Mouse (Mus musculus) C2C12 (cell line): Measurements from ENCODE around the gene Qrich2. TPM values are rescaled to one million over a fixed set of nuclear protein-coding genes. Genes with fewer than 3 reads are reported as not detected.
A peak's percentile ranks its signal among the peaks of the same experiment; 100 is the strongest.
"Not testable (repeated sequence)": the region's sequence is repeated elsewhere in the genome, so short reads cannot be mapped to it uniquely, and the experiment has no call there.

Experiments
- H3K27me3 ChIP-seq: one replicate; pipeline ENCODE4 v1.6.1; 2011; ENCODE audit not compliant: control insufficient read depth, insufficient read depth, insufficient read length
- H3K36me3 ChIP-seq: one replicate; pipeline ENCODE4 v1.6.1; 2011; ENCODE audit not compliant: control insufficient read depth, insufficient read depth
- H3K4me3 ChIP-seq: one replicate; pipeline ENCODE4 v1.5.1; 2011; ENCODE audit warnings: mild to moderate bottlenecking, control low read depth; ENCODE audit not compliant: poor library complexity, insufficient read depth, severe bottlenecking
- H3K79me2 ChIP-seq: one replicate; pipeline ENCODE4 v1.6.1; 2011; ENCODE audit not compliant: control insufficient read depth, insufficient read depth
- H3K79me3 ChIP-seq: one replicate; pipeline ENCODE4 v1.6.1; 2011; ENCODE audit warnings: low read depth, control low read depth
- H3ac ChIP-seq: one replicate; pipeline ENCODE3; 2011; ENCODE audit warnings: low read depth; ENCODE audit not compliant: control insufficient read depth, insufficient read length
- CEBPB ChIP-seq: IDR thresholded peaks from one replicate; pipeline ENCODE4 v1.6.1; 2011; ENCODE audit warnings: low read depth, mild to moderate bottlenecking, control low read depth, moderate library complexity
- CTCF ChIP-seq: IDR thresholded peaks from one replicate; pipeline ENCODE4 v1.5.1; 2011; ENCODE audit not compliant: control insufficient read depth, insufficient read depth, insufficient read length
- FOSL1 ChIP-seq: IDR thresholded peaks from one replicate; pipeline ENCODE4 v1.8.0; 2011; ENCODE audit warnings: mild to moderate bottlenecking, low read length; ENCODE audit not compliant: poor library complexity, insufficient read depth, severe bottlenecking
- MAX ChIP-seq: IDR thresholded peaks from one replicate; pipeline ENCODE4 v1.6.1; 2011; ENCODE audit warnings: mild to moderate bottlenecking, control low read depth
- MYOD1 ChIP-seq: IDR thresholded peaks from one replicate; pipeline ENCODE4 v1.6.1; 2011; ENCODE audit warnings: low read depth; ENCODE audit not compliant: control insufficient read depth, insufficient read length
- MYOG ChIP-seq: IDR thresholded peaks from one replicate; pipeline ENCODE4 v1.6.1; 2011; ENCODE audit not compliant: control insufficient read depth, insufficient read length; ENCODE audit errors: extremely low read depth
- USF1 ChIP-seq: IDR thresholded peaks from one replicate; pipeline ENCODE4 v1.6.1; 2011; ENCODE audit warnings: low read depth, mild to moderate bottlenecking, control low read depth, moderate library complexity
- polyA plus RNA-seq: library from polyadenylated mRNA; unstranded; fragments of >200 nt; fragmentation: generic; extraction: Trizol; gene quantifications from one replicate; pipeline ENCODE4 v1.2.1, GENCODE M21; 2012; ENCODE audit warnings: missing spikeins

Qrich2 gene
- polyA plus RNA-seq, 1 experiment, result 0.04 TPM

DNA sequence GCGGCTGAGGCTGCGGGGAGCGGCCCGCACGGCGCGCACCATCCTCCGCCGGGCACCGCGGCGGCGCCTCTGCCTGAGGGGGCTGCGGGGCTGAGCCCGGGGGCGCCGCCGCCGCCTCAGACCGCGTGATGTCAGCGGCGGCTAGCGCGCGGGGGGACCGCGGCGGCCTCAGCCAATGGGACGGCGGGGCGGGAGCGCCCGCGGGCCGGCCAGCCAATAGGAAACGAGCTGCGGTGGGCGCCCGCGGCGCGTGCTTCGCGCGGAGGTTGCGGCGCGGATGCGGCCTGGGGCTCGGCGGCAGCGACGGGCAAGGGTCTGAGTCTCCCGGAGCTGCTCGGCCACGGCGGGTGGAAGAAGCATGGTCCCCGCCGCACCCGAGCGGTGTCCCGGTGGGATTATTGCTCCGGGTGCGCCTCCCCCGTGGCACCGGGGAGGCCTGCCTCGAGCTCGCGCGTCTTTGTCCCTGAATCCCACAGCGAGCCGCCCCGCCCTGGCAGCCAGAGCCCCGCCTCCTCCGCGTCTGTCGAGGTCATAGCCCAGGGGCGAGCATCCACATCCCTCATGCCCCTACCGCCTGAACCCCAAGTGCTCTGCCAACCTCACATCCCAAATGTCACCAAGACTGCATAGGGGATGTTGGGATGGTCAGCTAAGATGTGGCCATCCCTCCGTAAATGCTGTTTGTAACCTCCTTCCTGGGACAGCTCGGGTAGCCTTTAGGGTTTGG is 53.0 kb downstream of the Qrich2 start, which contains the start of gene Rnf157:
Gene Rnf157 (minus strand): TSS at position 129 of the 727 bp plus-strand sequence.
- peaks cover 1% of the 10 kb centered on the region for H3K79me3 ChIP-seq

DNA sequence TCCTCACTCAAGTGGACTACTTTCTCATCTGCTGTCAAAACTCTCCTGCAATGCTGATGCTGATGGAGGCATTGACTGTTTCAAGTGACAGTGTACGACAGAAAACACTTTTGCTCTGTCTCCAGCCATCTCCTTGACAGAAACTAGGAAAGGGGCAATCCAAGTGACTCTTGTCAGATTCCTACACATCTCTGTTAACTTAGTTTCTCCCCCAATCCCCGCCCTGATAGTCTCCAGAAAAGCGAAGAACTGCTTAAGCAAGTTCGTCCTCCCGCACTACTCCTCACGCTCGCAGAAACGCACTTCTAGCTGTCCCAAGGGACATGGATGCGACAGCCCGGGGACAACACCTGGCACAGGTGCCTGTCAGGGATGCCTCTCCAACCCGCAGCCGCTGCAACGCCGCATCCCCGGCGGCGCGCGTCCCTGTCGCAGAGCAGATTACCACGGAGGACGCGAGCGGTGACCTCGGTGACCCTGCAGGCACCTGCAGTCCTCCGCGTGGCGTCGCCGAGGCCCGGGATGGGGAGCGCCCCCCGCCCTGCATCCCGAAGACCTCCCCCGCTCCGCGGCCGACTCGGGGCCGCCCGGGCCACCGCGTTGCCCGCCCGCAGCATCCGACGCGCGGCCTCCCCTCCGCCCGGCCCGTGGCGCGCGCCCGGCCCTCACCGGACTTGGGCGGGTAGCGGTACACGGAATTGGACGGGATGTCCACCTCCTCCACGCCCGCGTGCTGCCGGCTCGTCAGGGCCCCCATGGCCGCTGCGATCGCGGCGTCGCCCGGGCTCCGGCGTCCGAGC is 53.8 kb downstream of the Qrich2 start:
- H3K4me3 ChIP-seq, result peak overlapping the region; percentile 47
- H3ac ChIP-seq, result peak overlapping the region; percentile 74
- H3K27me3 ChIP-seq, result no peaks in the 10 kb centered on the region
- H3K36me3 ChIP-seq, result no peaks in the 10 kb centered on the region
- H3K79me2 ChIP-seq, result no peaks in the 10 kb centered on the region
- peaks cover 1% of the 10 kb centered on the region for H3K79me3 ChIP-seq
- TF ChIP-seq CTCF, result no peak
- no peak for TF ChIP-seq MAX
- no peak for TF ChIP-seq FOSL1
- TF ChIP-seq MYOG, result no peak
- TF ChIP-seq CEBPB, result no peak
- TF ChIP-seq USF1, result no peak
- TF ChIP-seq MYOD1, result no peak

More for the DNA sequence above, 53.0 kb downstream of the Qrich2 start, which contains the start of gene Rnf157:
- peak within 1 kb of the TSS; percentile 47 for H3K4me3 ChIP-seq
- H3K27me3 ChIP-seq, result no peaks in the 10 kb centered on the region
- H3K79me2 ChIP-seq, result no peaks in the 10 kb centered on the region
- H3ac ChIP-seq, result peak within 1 kb of the TSS; percentile 74
- TF ChIP-seq CEBPB (no peak), MAX (peak; percentile 92)
- no peaks in the 10 kb centered on the region for H3K36me3 ChIP-seq

DNA sequence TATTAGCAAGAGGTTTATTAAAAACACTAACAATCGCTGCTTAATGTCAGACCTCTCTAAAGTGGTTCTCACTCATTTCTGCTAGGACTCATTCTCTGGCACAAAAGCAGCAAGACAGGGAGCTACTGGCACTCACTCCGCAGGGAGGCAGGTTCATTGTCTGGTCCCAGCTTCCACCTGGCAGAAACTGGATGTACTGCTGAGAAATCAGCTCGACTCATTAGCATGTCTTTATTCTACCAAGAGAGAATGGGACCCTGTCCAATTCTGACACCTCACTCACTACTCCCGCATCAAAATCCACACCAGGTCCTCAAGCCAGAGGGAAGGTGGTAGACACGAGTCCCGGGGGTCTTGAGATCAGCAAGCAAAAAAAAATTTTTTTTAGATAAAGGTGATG is 54.5 kb downstream of the Qrich2 start:
- no peaks in the 10 kb centered on the region for H3K27me3 ChIP-seq
- H3K4me3 ChIP-seq, result no peak overlapping the region
- peaks cover 1% of the 10 kb centered on the region for H3K79me3 ChIP-seq
- TF ChIP-seq MAX, result no peak
- TF ChIP-seq CEBPB, result no peak
- no peak for TF ChIP-seq USF1
- no peak for TF ChIP-seq MYOD1
- H3K36me3 ChIP-seq, result no peaks in the 10 kb centered on the region
- H3ac ChIP-seq, result no peak overlapping the region
- H3K79me2 ChIP-seq, result no peaks in the 10 kb centered on the region

DNA sequence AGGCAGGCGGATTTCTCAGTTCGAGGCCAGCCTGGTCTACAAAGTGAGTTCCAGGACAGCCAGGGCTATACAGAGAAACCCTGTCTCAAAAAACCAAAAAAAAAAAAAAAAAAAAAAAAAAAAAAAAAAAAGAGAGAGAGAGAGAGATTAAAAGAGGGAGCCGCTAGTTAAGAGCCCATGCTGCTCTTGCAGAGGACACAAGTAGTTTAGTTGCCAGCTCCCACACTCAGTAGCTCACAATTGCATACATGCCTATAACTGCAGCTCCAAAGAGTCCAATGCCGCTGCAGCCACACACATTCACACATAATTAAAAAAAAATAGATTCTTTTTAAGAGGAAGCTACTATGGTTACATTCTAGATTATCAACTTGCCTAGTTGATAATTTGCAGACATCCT is 55.6 kb downstream of the Qrich2 start:
- H3K36me3 ChIP-seq, H3K27me3 ChIP-seq, H3K79me2 ChIP-seq, H3K4me3 ChIP-seq, H3ac ChIP-seq, H3K79me3 ChIP-seq: not testable (repeated sequence)

DNA sequence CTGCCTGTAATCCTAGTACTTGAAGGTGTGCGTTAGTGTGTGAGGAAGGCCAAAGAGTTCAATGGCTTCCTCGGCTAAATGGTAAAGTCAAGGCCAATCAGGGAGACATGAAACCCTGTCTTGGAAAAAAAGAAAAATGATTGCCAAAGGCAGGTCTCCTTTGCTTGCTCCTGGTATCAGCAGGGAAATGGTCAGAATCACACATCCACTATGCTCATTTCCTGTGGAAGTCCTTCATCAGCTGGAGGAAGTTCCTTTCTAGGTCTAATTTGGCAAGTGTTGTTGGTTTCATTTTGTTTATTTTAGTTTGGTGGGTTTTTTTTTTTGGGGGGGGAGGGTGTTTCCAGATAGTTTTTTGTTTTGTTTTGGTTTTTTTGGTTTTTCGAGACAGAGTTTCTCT is 57.0 kb downstream of the Qrich2 start:
- Histone ChIP-seq H3K79me2 (no peaks in the 10 kb centered on the region), H3K79me3 (peaks cover 1% of the 10 kb centered on the region)
- TF ChIP-seq FOSL1, result no peak
- TF ChIP-seq MYOD1, result no peak
- TF ChIP-seq CTCF, result no peak
- no peak for TF ChIP-seq MAX
- no peak for TF ChIP-seq CEBPB

DNA sequence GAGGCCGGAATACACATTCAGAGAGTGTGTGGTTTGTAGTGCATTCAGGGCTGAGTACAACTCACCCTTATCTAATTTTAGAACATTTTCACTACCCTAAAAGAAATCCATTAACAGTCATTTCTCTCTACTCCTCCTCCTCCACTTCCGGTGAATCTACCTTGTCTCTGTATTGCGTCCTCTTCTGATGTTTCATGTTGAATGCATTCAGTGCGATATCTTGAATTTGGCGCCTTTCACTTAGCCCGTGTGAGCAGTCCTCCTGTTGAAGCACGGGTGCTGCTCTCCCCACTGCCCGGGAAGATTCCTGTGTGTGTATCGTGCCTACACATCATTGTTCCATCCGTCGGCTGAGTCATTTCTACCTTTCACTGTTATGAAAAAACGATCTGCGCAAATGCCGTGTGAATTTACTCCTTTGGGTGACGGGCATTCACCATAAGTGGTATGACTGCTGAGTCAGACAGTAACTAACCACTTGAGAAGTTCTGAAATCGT is 59.8 kb downstream of the Qrich2 start:
- Histone ChIP-seq H3ac (no peak overlapping the region), H3K27me3 (no peaks in the 10 kb centered on the region), H3K36me3 (no peaks in the 10 kb centered on the region), H3K4me3 (no peak overlapping the region), H3K79me2 (no peaks in the 10 kb centered on the region), H3K79me3 (peaks cover 1% of the 10 kb centered on the region)
- no peak for TF ChIP-seq MYOG
- TF ChIP-seq FOSL1, result no peak
- TF ChIP-seq MAX, result no peak
- no peak for TF ChIP-seq CEBPB
- no peak for TF ChIP-seq MYOD1
- no peak for TF ChIP-seq CTCF
- no peak for TF ChIP-seq USF1

More for the DNA sequence above, 57.0 kb downstream of the Qrich2 start:
- H3K36me3 ChIP-seq, result no peaks in the 10 kb centered on the region
- H3K27me3 ChIP-seq, result no peaks in the 10 kb centered on the region
- H3ac ChIP-seq, result no peak overlapping the region
- H3K4me3 ChIP-seq, result no peak overlapping the region
